Mouse (Mus musculus) liver, embryonic 11.5 days (tissue): Measurements from ENCODE around the gene Aurkb. TPM values are rescaled to one million over a fixed set of nuclear protein-coding genes. Genes with fewer than 3 reads are reported as not detected.

Source experiments
- ATAC-seq: fragments of 200-750 bp; cut with Nextera tagmentation; replicated peaks from 2 replicates; pipeline ENCODE4 v1.8.0; 2017; ENCODE audit warnings: moderate number of reproducible peaks, mild to moderate bottlenecking, moderate TSS enrichment, moderate library complexity; ENCODE audit not compliant: low FRiP score
- DNase-seq: peaks from one replicate; pipeline ENCODE4 v3.0.0-alpha.2; 2017; ENCODE audit warnings: low spot score
- H3K27ac ChIP-seq: fragments of 300-500 bp; sonication (generic); 2 replicates; pipeline ENCODE4 v1.5.1; 2014; ENCODE audit warnings: mild to moderate bottlenecking, low read depth, low read length, control low read depth
- H3K27me3 ChIP-seq: fragments of 300-500 bp; sonication (generic); replicated peaks from 2 replicates; pipeline ENCODE4 v1.6.1; 2014; ENCODE audit warnings: low read length, mixed read lengths; ENCODE audit not compliant: control insufficient read depth, insufficient read depth
- H3K36me3 ChIP-seq: fragments of 300-500 bp; sonication (generic); 2 replicates; pipeline ENCODE4 v1.6.1; 2014; ENCODE audit warnings: mild to moderate bottlenecking, low read length, moderate library complexity, mixed read lengths; ENCODE audit not compliant: control insufficient read depth, insufficient read depth
- H3K4me1 ChIP-seq: fragments of 300-500 bp; sonication (generic); replicated peaks from 2 replicates; pipeline ENCODE4 v1.6.1; 2014; ENCODE audit warnings: low read length, mixed read lengths; ENCODE audit not compliant: control insufficient read depth, insufficient read depth
- H3K4me2 ChIP-seq: fragments of 300-500 bp; sonication (generic); 2 replicates; pipeline ENCODE4 v1.6.1; 2014; ENCODE audit warnings: mild to moderate bottlenecking, control low read depth, moderate library complexity
- H3K4me3 ChIP-seq: fragments of 300-500 bp; sonication (generic); 2 replicates; pipeline ENCODE4 v1.5.1; 2014; ENCODE audit warnings: low read depth, low read length, control low read depth
- H3K9ac ChIP-seq: fragments of 300-500 bp; sonication (generic); 2 replicates; pipeline ENCODE4 v1.6.1; 2014; ENCODE audit warnings: low read depth, low read length, control low read depth
- H3K9me3 ChIP-seq: fragments of 300-500 bp; sonication (generic); 2 replicates; pipeline ENCODE4 v1.6.1; 2016; ENCODE audit warnings: low read length, inconsistent platforms, mixed read lengths; ENCODE audit not compliant: control insufficient read depth
- WGBS: fragments of 180-500 bp; shearing (Covaris S2); extraction: QIAGEN DNeasy Blood & Tissue Kit; methylation state at CpG from one replicate; pipeline ENCODE4 v1.1.7; 2014; 5-methylcytosine and 5-hydroxymethylcytosine counted together
- polyA plus RNA-seq: library from polyadenylated mRNA; unstranded; fragments of >200 nt; fragmentation: Nextera tagmentation; extraction: Ambion mirVana; gene quantifications from 2 replicates; pipeline ENCODE4 v1.2.1, GENCODE M21; 2014

The Aurkb gene
- polyA plus RNA-seq, 1 experiment from 2014 or later, result 170 TPM

DNA sequence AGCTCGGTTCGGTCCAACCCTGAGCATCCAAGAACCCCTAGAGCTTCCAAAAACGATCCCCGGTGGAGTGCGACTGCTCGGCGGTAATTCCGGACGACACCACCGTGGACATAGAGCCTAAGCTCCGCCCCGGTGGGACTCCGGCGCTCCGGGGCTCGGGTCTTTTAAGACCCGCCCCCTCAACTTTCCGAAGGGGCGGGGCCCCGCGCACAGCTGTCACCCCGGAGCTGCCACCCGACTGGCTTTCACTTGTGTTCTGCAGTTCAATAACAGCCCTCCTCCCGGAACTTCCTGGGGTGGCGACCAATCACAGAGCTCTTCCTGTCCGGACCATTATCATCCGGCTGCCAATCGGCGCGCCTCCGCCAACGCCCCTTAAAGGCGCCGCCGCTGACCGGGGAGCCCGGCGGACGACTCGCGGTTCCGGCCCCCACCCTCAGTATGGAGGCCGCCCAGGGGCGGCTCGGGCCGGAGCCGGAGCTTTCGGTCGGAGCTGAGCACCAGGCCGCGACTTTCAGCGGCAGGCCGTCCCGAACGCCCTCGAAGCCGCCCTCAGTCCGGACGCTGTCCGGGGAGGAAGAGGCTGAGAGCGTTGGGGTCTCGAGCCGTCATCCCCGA is 14.0 kb downstream of the Aurkb start, which contains the start of gene Borcs6:
Gene Borcs6, plus strand, starts transcription at position 361 of the 618 bp plus-strand sequence.
- H3K9me3 ChIP-seq, result no peaks in the 10 kb centered on the region
- peak within 1 kb of the TSS; percentile 70 for H3K4me3 ChIP-seq
- H3K4me1 ChIP-seq, result peaks cover 28% of the 10 kb centered on the region
- no peaks in the 10 kb centered on the region for H3K27me3 ChIP-seq
- H3K9ac ChIP-seq, result peak within 1 kb of the TSS; percentile 68
- peak; percentile 85 for ATAC-seq
- peak within 1 kb of the TSS; percentile 98 for H3K4me2 ChIP-seq
- no peaks in the 10 kb centered on the region for H3K36me3 ChIP-seq
- WGBS, result under 1% methylated on average over 64 of the region's 64 CpGs
- peak; percentile 90 for DNase-seq
- peak within 1 kb of the TSS; percentile 52 for H3K27ac ChIP-seq

DNA sequence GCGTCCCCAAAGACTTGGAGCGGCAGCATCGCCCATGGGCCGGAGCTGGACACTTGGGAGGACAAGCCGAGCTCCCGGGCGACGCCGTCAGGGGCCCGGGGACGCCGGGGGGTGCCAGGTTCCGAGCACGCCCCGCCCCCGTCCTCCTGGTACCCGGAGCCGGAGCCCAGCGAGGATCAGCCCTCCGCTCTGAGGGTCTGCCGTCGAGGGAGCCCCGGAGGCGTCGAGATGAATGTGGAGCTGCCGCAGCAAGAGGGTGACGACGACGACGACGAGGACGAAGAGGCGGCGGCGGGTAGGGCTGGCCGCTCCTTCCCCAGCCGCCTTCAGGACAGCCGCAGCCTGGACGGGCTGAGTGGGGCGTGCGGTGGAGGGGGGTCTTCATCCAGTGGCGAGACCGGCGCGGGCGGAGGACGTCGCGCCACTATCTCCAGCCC is 14.5 kb downstream of the Aurkb start:
- Histone ChIP-seq H3K27me3 (no peaks in the 10 kb centered on the region), H3K4me2 (peak overlapping the region; percentile 98), H3K9ac (peak overlapping the region; percentile 68), H3K4me3 (peak overlapping the region; percentile 70), H3K4me1 (peaks cover 28% of the 10 kb centered on the region), H3K27ac (peak overlapping the region; percentile 52), H3K36me3 (no peaks in the 10 kb centered on the region), H3K9me3 (no peaks in the 10 kb centered on the region)
- ATAC-seq (0 out of 2 replicates have a peak, but pooled peaks have one; percentile 1), DNase-seq (no peak)
- under 1% methylated on average over 49 of the region's 49 CpGs for WGBS

DNA sequence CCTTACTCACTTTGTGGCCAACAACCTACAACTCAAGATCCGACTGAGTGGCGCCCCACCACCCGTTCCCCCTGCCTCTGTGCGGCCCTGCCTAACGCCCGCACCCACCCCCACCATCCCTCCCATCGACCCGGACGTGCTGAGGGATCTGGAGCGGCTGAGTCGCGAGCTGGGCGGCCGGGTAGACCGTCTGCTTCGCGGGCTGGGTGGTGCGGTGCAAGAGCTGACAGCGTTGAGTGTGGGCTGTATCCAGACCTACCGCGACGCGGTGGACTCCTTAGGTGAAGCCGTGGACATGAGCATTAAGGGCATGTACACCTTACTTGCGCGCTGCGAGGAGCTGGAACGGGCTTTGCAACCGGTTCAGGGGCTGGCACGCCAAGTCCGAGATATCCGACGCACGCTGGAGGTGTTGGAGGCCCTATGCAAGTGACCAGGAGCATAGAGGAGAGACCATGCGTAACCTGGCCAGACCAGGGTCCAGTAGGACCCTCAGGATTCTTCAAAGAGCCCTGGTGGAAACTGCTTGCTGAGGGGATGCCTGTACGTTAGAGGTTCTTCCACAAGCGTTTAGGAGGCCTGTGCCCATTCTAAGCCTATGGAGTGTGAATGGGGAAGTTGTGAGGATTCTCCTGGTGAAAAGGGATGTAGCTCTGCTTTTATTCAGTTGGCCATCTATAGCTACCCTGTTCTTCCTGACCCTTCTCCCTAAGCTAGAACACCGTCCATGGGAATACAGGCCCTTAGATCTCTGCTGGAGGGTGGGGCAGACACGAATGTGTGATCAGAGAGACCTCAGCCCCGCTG is 15.2 kb downstream of the Aurkb start:
- H3K36me3 ChIP-seq, result no peaks in the 10 kb centered on the region
- DNase-seq, result peak; percentile 53
- H3K4me2 ChIP-seq, result peak overlapping the region; percentile 98
- no peak; the same call in 1 of the 2 replicates for ATAC-seq
- H3K27ac ChIP-seq, result peak overlapping the region; percentile 52
- peaks cover 28% of the 10 kb centered on the region for H3K4me1 ChIP-seq
- 2% methylated on average over 40 of the region's 40 CpGs for WGBS
- H3K27me3 ChIP-seq, result no peaks in the 10 kb centered on the region
- no peaks in the 10 kb centered on the region for H3K9me3 ChIP-seq
- peak overlapping the region; percentile 70 for H3K4me3 ChIP-seq
- H3K9ac ChIP-seq, result peak overlapping the region; percentile 68

DNA sequence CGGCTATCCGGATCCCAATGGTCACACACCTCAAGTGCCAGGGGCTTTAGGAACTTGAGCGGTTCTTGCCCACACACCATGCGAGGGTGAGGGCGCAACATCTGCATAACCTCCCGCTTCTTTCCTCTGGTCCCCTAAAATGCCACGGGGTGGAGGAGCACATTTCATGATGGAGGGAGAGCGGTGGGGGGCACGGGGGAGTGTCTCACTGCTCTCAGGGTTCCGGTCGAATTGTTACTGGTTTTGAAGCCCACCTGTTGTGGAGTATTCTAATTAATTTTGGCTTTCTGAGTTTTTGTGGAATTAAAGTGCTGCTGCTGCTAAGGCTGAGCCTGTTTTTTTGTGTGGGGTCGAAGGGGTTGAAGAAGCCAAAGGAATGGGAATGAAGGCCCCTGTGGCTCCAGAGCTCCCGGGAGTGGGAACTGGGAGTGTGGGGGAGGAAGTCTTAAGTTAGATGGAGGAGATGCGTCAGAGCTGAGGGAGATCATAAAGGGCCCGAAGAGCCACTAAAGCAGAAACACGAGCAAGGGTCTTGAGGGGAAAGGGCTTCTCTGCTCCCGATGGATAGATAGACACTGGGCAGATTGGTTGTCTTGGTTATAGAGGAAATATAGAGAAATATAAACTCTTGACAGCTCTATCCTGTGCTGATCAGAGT is 15.9 kb downstream of the Aurkb start:
- ATAC-seq (no peak), DNase-seq (no peak)
- Histone ChIP-seq H3K4me1 (peaks cover 32% of the 10 kb centered on the region), H3K4me2 (peak overlapping the region; percentile 98), H3K27ac (no peak overlapping the region), H3K4me3 (peak overlapping the region; percentile 70), H3K9ac (peak overlapping the region; percentile 68), H3K27me3 (no peaks in the 10 kb centered on the region), H3K36me3 (no peaks in the 10 kb centered on the region), H3K9me3 (no peaks in the 10 kb centered on the region)
- WGBS, result 20% methylated on average over 17 of the region's 17 CpGs

DNA sequence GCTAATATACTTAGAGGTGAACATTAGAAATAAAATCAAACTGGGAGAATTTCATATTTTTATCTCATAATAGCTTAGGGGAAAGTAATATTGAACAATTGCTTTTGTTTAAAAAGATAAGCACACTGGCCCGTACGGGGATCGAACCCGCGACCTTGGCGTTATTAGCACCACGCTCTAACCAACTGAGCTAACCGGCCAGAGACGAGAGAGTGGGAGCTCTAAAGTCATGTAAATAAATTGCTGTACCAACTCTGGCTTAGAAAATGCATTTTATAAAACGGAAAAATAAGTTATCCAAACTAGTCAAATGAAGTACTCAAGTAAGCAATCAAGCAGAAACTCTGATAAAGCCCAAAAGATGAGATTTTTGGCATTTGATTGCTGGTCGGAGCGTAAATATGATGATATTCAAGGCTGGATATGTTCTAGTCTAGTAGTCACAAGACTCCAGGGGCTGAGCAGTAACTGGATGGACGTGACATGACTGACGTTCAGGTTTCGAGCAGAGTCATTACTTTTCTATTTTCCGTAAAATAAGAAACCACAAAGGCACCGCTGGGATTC is 16.8 kb downstream of the Aurkb start:
- Histone ChIP-seq H3K9ac (peak overlapping the region; percentile 61; the same call in 1 of the 2 replicates), H3K4me1 (peaks cover 39% of the 10 kb centered on the region), H3K4me3 (peak overlapping the region; percentile 70), H3K27me3 (no peaks in the 10 kb centered on the region), H3K9me3 (no peaks in the 10 kb centered on the region), H3K36me3 (no peaks in the 10 kb centered on the region), H3K27ac (peak overlapping the region; percentile 4; the same call in 1 of the 2 replicates), H3K4me2 (peak overlapping the region; percentile 98)
- WGBS, result under 1% methylated on average over 17 of the region's 17 CpGs
- peak; percentile 74 for DNase-seq
- no peak for ATAC-seq

DNA sequence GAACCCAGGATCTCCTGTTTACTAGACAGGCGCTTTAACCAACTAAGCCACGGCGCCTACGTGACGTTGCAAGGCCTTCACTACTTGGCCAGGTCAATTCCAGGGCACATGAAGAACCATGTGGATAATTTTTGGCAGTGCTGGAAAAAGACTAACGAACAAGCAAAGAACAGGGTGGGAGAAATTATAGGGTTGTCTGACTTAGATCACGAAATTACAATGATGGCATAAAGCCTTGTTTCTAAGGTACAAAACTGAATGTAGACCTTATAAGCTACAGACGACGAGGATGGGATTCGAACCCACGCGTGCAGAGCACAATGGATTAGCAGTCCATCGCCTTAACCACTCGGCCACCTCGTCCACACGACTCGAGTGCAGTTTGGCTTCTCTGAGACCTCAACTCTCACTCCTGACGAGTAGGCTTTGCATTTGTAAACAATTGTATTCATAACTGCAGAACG is 17.3 kb downstream of the Aurkb start:
- DNase-seq (peak; percentile 94), ATAC-seq (peak; percentile 73)
- no peaks in the 10 kb centered on the region for H3K27me3 ChIP-seq
- H3K36me3 ChIP-seq, result no peaks in the 10 kb centered on the region
- H3K4me1 ChIP-seq, result peaks cover 43% of the 10 kb centered on the region
- H3K9ac ChIP-seq, result peak overlapping the region; percentile 85
- no peaks in the 10 kb centered on the region for H3K9me3 ChIP-seq
- H3K27ac ChIP-seq, result peak overlapping the region; percentile 44; the same call in 1 of the 2 replicates
- peak overlapping the region; percentile 70 for H3K4me3 ChIP-seq
- H3K4me2 ChIP-seq, result peak overlapping the region; percentile 90
- under 1% methylated on average over 19 of the region's 19 CpGs for WGBS

DNA sequence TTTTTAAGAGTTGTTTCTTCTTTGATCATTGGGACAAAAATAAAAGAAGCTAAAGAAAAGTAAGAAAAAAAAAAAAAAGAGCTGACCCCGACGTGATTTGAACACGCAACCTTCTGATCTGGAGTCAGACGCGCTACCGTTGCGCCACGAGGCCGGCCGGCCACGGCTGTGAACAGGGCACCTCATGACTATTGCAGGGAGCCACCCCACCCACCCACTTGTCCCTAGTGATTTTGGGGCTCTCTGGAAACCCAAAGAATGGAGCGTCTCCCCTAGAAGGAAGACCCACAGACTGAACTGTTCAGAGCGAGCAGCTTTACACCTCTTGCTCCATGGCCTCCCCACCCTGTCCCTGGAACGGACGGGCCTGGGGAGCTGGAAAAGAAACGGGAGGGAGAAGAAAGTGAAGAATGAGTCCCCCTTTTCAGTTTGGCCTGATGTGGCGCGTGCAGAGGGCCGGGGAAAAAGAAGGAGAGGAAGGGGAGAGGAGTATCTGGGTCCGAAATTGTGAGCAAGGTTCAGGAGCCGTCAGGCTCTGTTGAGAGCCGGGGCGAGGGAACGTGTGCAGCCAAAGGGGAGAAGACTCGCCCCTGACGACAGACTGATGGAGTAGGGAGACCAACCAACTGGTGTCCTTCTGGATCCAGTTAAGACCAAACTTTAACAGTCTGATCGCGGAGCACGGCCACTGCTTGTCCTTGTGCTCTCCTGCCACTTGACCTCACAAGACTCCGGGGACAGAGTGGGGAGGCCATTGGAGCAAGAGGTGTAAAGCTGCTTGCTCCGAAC is 18.2 kb downstream of the Aurkb start:
- peak; percentile 36; the same call in 1 of the 2 replicates for ATAC-seq

More for the DNA sequence above, 18.2 kb downstream of the Aurkb start:
- under 1% methylated on average over 31 of the region's 31 CpGs for WGBS
- Histone ChIP-seq H3K4me2 (peak overlapping the region; percentile 90), H3K27me3 (no peaks in the 10 kb centered on the region), H3K9ac (peak overlapping the region; percentile 85), H3K4me3 (peak overlapping the region; percentile 70), H3K27ac (peak overlapping the region; percentile 67), H3K9me3 (no peaks in the 10 kb centered on the region), H3K36me3 (no peaks in the 10 kb centered on the region), H3K4me1 (peaks cover 35% of the 10 kb centered on the region)
- DNase-seq, result peak; percentile 93
